Mouse (Mus musculus) E14TG2a.4 (cell line): ENCODE measurements around the gene Mrpl47.
"Not testable (repeated sequence)": the region's sequence is repeated elsewhere in the genome, so short reads cannot be mapped to it uniquely, and the experiment has no call there.

Source experiments
- H3K27me3 ChIP-seq: 2 replicates; pipeline ENCODE4 v1.6.1; 2014; ENCODE audit warnings: low read length, control low read depth; ENCODE audit not compliant: insufficient read depth
- H3K36me3 ChIP-seq: 2 replicates; pipeline ENCODE4 v1.6.1; 2014; ENCODE audit warnings: low read length, control low read depth; ENCODE audit not compliant: insufficient read depth
- H3K4me1 ChIP-seq: replicated peaks from 2 replicates; pipeline ENCODE4 v1.6.1; 2014; ENCODE audit warnings: low read depth, low read length, control low read depth
- H3K4me3 ChIP-seq: replicated peaks from 2 replicates; pipeline ENCODE4 v1.5.1; 2014; ENCODE audit warnings: mild to moderate bottlenecking, low read length
- H3K9me3 ChIP-seq: 2 replicates; pipeline ENCODE4 v1.6.1; 2014; ENCODE audit warnings: low read length, control low read depth
- CTCF ChIP-seq: conservative IDR thresholded peaks from 2 replicates; pipeline ENCODE4 v1.5.1; 2014; ENCODE audit warnings: low read length
- NANOG ChIP-seq: IDR thresholded peaks from 2 replicates; pipeline ENCODE4 v1.6.1; 2014; ENCODE audit warnings: borderline replicate concordance, low read length, mixed read lengths
- POU5F1 ChIP-seq: IDR thresholded peaks from 2 replicates; pipeline ENCODE4 v1.6.1; 2014; ENCODE audit warnings: low read length, borderline replicate concordance

Gene Mrpl47

GRCm38 (mm10) chr3:32745001-32745400, 7.6 kb upstream of the Mrpl47 start:
- TF ChIP-seq NANOG (no peak), POU5F1 (no peak), CTCF (no peak)
- Histone ChIP-seq H3K9me3 (no peaks in the 10 kb centered on the region; the same call in 1 of the 2 replicates), H3K4me1 (peaks cover 81% of the 10 kb centered on the region), H3K36me3 (peaks cover 94% of the 10 kb centered on the region), H3K27me3 (no peaks in the 10 kb centered on the region), H3K4me3 (no peak overlapping the region)

DNA sequence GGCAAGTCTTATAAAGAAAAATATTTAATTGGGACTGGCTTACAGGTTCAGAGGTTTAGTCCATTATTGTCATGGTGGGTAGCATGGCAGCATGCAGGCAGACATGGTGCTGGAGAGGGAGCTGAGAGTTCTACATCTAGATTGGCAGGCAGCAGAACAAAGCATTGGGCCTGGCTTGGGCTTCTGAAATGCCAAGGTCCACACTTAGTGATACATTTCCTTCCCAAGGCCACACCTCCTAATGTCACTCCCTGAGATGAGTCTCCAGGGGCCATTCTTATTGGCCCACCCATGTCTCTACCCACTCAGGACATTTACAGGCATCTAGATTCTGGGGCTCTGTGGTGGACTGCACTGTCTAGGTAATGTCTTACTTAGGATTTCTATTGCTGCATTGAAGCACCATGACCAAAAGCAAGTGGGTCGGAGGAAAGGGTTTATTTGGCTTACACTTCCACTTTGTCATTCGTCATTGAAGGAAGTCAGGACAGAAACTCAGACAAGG, 4.9 kb upstream of the Mrpl47 start:
- Histone ChIP-seq H3K4me1 (peaks cover 76% of the 10 kb centered on the region), H3K27me3 (no peaks in the 10 kb centered on the region), H3K36me3 (peaks cover 87% of the 10 kb centered on the region), H3K4me3 (no peak overlapping the region), H3K9me3 (no peaks in the 10 kb centered on the region; the same call in 1 of the 2 replicates)
- TF ChIP-seq NANOG (no peak), POU5F1 (no peak), CTCF (no peak)

DNA sequence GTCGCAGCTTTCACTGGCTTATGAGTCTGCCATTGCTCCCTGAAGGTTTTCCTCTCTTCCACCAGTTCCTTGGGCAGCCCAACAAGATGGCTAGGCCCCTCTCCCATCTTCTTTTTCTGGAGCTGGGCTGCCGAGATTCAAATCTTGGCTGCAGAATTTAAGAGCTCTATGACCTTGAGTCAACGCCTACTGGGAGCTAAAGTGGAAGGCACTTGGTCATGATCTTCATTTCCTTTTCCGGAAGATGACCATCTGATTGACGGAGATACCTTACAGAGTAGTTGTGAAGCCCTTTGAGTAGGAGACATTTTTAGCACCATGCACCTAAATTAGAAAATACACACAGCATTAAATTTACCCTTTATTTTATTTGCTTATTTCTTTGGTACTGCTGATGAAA, 1.1 kb upstream of the Mrpl47 start:
- Histone ChIP-seq H3K36me3 (peaks cover 67% of the 10 kb centered on the region), H3K4me3 (peak overlapping the region; percentile 99; the same call in 1 of the 2 replicates), H3K4me1 (peaks cover 66% of the 10 kb centered on the region), H3K27me3 (no peaks in the 10 kb centered on the region), H3K9me3 (no peaks in the 10 kb centered on the region)
- TF ChIP-seq POU5F1 (no peak), NANOG (no peak), CTCF (no peak)

DNA sequence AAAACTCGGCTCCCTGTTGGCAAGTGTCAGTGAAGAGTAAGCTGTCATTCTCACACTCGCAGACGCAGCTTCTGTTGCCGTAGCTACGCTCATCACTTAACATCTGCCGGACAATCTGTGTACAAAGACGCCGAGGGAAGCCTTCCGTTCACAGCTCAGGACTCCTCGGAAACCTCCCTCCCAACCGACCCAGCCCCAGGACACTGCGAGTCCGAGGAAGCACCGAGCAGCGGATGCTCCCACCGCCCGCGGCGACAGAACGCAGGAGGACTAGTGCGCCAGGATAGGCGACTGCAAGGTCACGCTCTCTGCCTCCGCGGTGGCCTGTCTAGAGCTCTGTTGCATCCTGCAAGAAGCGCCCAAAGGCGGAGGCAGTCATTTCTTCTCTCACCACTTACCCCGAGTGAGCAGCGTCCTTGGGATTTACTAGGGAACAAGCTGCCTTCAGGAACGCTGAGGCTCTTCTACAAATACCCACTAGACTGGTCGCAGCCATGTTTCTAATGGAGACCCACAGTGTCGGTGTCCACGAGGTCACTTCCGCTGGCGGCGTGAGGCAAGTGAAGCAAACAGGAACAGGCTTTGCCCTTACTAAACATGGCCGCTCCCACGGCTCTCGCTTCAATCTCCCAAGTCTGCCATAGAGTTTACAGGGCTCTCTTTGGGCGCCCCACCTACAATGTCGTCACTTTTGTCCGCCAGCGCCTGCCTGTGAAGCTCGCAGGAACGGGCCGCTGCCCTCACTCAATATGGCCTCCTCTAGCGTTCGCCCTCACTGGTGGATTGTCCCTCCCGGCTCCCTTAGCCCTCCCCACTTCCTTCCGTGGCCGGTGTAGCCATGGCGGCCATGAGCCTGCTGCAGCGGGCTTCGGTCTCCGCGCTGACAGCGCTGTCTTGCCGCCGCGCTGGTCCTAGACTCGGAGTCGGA, 897 bp downstream of the Mrpl47 start, which contains the start of gene Ndufb5:
TSS of gene Ndufb5 (plus strand) at position 747 of the 928 bp plus-strand sequence.
- TF ChIP-seq NANOG (no peak), CTCF (no peak), POU5F1 (no peak)

GRCm38 (mm10) chr3:32727861-32728260, 9.5 kb downstream of the Mrpl47 start:
- Histone ChIP-seq H3K4me1 (peaks cover 20% of the 10 kb centered on the region), H3K27me3 (no peaks in the 10 kb centered on the region), H3K4me3 (no peak overlapping the region), H3K9me3 (no peaks in the 10 kb centered on the region), H3K36me3 (peaks cover 95% of the 10 kb centered on the region)
- TF ChIP-seq POU5F1 = no peak
- TF ChIP-seq CTCF = no peak
- TF ChIP-seq NANOG = no peak

More for the DNA sequence above, 897 bp downstream of the Mrpl47 start, which contains the start of gene Ndufb5:
- peak within 1 kb of the TSS; percentile 99 for H3K4me3 ChIP-seq
- no peaks in the 10 kb centered on the region for H3K9me3 ChIP-seq
- H3K27me3 ChIP-seq = no peaks in the 10 kb centered on the region
- peaks cover 63% of the 10 kb centered on the region for H3K36me3 ChIP-seq
- H3K4me1 ChIP-seq = peaks cover 46% of the 10 kb centered on the region

- Histone ChIP-seq H3K4me1 (peaks cover 16% of the 10 kb centered on the region), H3K9me3 (no peaks in the 10 kb centered on the region), H3K36me3 (peaks cover 98% of the 10 kb centered on the region), H3K4me3 (no peak overlapping the region), H3K27me3 (no peaks in the 10 kb centered on the region)
- TF ChIP-seq CTCF (no peak), POU5F1 (no peak), NANOG (no peak)
Measured at GRCm38 (mm10) chr3:32725951-32726350, 11.5 kb downstream of the Mrpl47 start.

- TF ChIP-seq POU5F1 = no peak
- TF ChIP-seq NANOG = no peak
- TF ChIP-seq CTCF = no peak
- no peak overlapping the region for H3K4me3 ChIP-seq
- H3K27me3 ChIP-seq = no peaks in the 10 kb centered on the region
- peaks cover 13% of the 10 kb centered on the region for H3K4me1 ChIP-seq
- H3K9me3 ChIP-seq = no peaks in the 10 kb centered on the region
- peaks cover 99% of the 10 kb centered on the region for H3K36me3 ChIP-seq
Measured at GRCm38 (mm10) chr3:32724191-32724590, 13.2 kb downstream of the Mrpl47 start.

- Histone ChIP-seq H3K27me3 (no peaks in the 10 kb centered on the region), H3K4me3 (no peak overlapping the region), H3K36me3 (peaks cover 96% of the 10 kb centered on the region), H3K4me1 (peaks cover 1% of the 10 kb centered on the region), H3K9me3 (no peaks in the 10 kb centered on the region)
- no peak for TF ChIP-seq POU5F1
- TF ChIP-seq CTCF = no peak
- TF ChIP-seq NANOG = no peak
Measured at GRCm38 (mm10) chr3:32718271-32718670, 19.1 kb downstream of the Mrpl47 start.

- H3K27me3 ChIP-seq, H3K4me1 ChIP-seq, H3K9me3 ChIP-seq, H3K4me3 ChIP-seq: not testable (repeated sequence)
- H3K36me3 ChIP-seq = peaks cover 96% of the 10 kb centered on the region
Measured at GRCm38 (mm10) chr3:32717403-32717802, 20.0 kb downstream of the Mrpl47 start.
